In the genomic region with DNA sequence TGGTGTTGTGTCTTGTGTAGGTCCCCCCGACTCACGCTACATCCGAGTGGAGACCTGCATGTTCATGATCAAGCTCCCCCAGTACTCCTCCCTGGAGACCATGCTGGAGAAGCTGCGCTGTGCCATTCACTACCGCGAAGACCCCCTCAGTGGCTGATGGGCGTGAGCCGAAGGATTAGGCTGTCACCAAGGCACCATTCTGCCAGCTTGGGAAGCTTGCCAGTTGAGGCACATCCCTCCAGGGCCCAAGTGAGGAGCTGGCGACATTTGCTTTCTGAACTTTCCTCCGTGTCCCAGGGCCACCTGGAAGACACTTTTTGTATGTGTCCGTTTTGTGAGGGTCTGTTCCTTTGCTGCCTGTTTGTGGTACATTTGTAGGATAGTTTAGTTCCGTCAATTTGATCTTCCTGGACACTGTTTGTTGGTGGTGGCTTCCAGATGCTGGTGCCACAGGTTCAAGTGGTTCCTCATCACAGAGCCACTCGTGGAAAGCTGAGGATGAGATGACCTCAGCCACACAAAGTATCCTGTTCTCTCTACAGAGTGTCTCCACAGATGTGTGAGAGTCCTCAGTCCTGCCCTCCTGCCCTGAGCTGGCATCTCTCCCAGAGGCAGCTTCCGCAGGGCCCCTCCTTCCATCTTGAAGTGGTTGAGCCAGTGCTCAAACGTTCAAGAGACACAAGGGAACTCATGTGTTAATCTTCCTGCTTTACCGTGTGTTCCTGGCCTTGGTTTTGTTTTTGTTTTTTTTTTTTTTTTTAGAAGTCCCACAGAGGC, we compare ENCODE assay signal across 30 mouse cellular contexts. TPM values are rescaled to one million over a fixed set of nuclear protein-coding genes. Genes with fewer than 3 reads are reported as not detected.
DNase-seq lines count a peak whose midpoint lies in the region; ATAC-seq lines count a peak whose summit lies in the region.
"Had no signal": no experiment of that assay in that cellular context is flagged by ENCODE, and none has a peak within 500 bp of the region (broad histone marks: within the 10 kb centered on the region; RNA-seq: fewer than 3 reads in every experiment).

No protein-coding gene starts in this region.

- ATAC-seq in forebrain, embryonic 14.5 days, result no peak
- ATAC-seq in forebrain, embryonic 12.5 days (ENCODE audit: low FRiP score), result no peak
- ATAC-seq in midbrain, embryonic 11.5 days (ENCODE audit: low FRiP score), result no peak
- no peak for ATAC-seq in midbrain, embryonic 16.5 days
- peak; percentile 64 for ATAC-seq in lung, embryonic 16.5 days (ENCODE audit: low read depth)
- ATAC-seq: forebrain, embryonic 16.5 days; liver, embryonic 12.5 days had no signal

- H3K9me3 ChIP-seq in forebrain, embryonic 14.5 days (replicated peaks; ENCODE audit: control insufficient read depth, low read length), result no peaks in the 10 kb centered on the region
- H3K9me3 ChIP-seq in forebrain, embryonic 12.5 days, result no peaks in the 10 kb centered on the region
- H3K9me3 ChIP-seq in midbrain, embryonic 11.5 days (ENCODE audit: control insufficient read depth, low read length), result no peaks in the 10 kb centered on the region
- H3K9me3 ChIP-seq in midbrain, embryonic 16.5 days (replicated peaks; ENCODE audit: control insufficient read depth, low read length, poor library complexity, severe bottlenecking), result no peaks in the 10 kb centered on the region
- H3K9me3 ChIP-seq in lung, embryonic 16.5 days (ENCODE audit: control insufficient read depth, low read length), result no peaks in the 10 kb centered on the region
- H3K9me3 ChIP-seq: embryonic facial prominence, embryonic 15.5 days; G1E; heart, embryonic 13.5 days; hindbrain, embryonic 12.5 days; limb, embryonic 13.5 days; liver, embryonic 12.5 days; lung, embryonic 15.5 days; neural tube, embryonic 15.5 days had no signal

- no peaks in the 10 kb centered on the region for H3K27me3 ChIP-seq in forebrain, embryonic 14.5 days (replicated peaks; ENCODE audit: control insufficient read depth, insufficient read depth, low read length)
- H3K27me3 ChIP-seq in forebrain, embryonic 12.5 days, result no peaks in the 10 kb centered on the region
- H3K27me3 ChIP-seq in midbrain, embryonic 11.5 days (ENCODE audit: control insufficient read depth, insufficient read depth, low read length), result no peaks in the 10 kb centered on the region
- H3K27me3 ChIP-seq in midbrain, embryonic 16.5 days (ENCODE audit: control insufficient read depth, insufficient read depth, low read depth, low read length), result no peaks in the 10 kb centered on the region
- H3K27me3 ChIP-seq in lung, embryonic 16.5 days (ENCODE audit: control insufficient read depth, insufficient read depth, low read depth, low read length), result no peaks in the 10 kb centered on the region
- H3K27me3 ChIP-seq: CH12.LX; embryonic facial prominence, embryonic 15.5 days; heart, embryonic 13.5 days; hindbrain, embryonic 12.5 days; limb, embryonic 13.5 days; liver, embryonic 12.5 days; lung, embryonic 15.5 days; neural tube, embryonic 15.5 days had no signal

- no peak overlapping the region for H3K27ac ChIP-seq in forebrain, embryonic 14.5 days (ENCODE audit: low read depth, low read length)
- no peak overlapping the region for H3K27ac ChIP-seq in forebrain, embryonic 12.5 days
- H3K27ac ChIP-seq in midbrain, embryonic 11.5 days (ENCODE audit: low read depth, low read length), result no peak overlapping the region
- no peak overlapping the region for H3K27ac ChIP-seq in midbrain, embryonic 16.5 days (ENCODE audit: low read length)
- 0 out of 2 replicates have a peak overlapping the region, but pooled peaks have one; percentile 20 for H3K27ac ChIP-seq in lung, embryonic 16.5 days (ENCODE audit: low read length)
- H3K27ac ChIP-seq: embryonic facial prominence, embryonic 15.5 days; heart, embryonic 13.5 days; hindbrain, embryonic 12.5 days; layer of hippocampus, adult 2 months; limb, embryonic 13.5 days; liver, embryonic 12.5 days; lung, embryonic 15.5 days; neural tube, embryonic 15.5 days had no signal

- H3K4me2 ChIP-seq in forebrain, embryonic 14.5 days (ENCODE audit: low read length), result no peak overlapping the region
- no peak overlapping the region for H3K4me2 ChIP-seq in forebrain, embryonic 12.5 days
- no peak overlapping the region for H3K4me2 ChIP-seq in midbrain, embryonic 11.5 days
- no peak overlapping the region for H3K4me2 ChIP-seq in midbrain, embryonic 16.5 days (ENCODE audit: low read length)
- no peak overlapping the region for H3K4me2 ChIP-seq in lung, embryonic 16.5 days (ENCODE audit: low read depth, low read length)
- H3K4me2 ChIP-seq: embryonic facial prominence, embryonic 15.5 days; heart, embryonic 13.5 days; hindbrain, embryonic 12.5 days; limb, embryonic 13.5 days; liver, embryonic 12.5 days; lung, embryonic 15.5 days; neural tube, embryonic 15.5 days had no signal

- WGBS in forebrain, embryonic 14.5 days, result 78% methylated on average over 16 of the region's 16 CpGs
- 92% methylated on average over 16 of the region's 16 CpGs for WGBS in forebrain, embryonic 12.5 days
- WGBS in midbrain, embryonic 11.5 days, result 89% methylated on average over 16 of the region's 16 CpGs
- 72% methylated on average over 16 of the region's 16 CpGs for WGBS in midbrain, embryonic 16.5 days
- 67% methylated on average over 16 of the region's 16 CpGs for WGBS in lung, embryonic 16.5 days

- H3K4me1 ChIP-seq in forebrain, embryonic 14.5 days (ENCODE audit: control insufficient read depth, insufficient read depth, low read length), result no peaks in the 10 kb centered on the region
- H3K4me1 ChIP-seq in forebrain, embryonic 12.5 days, result no peaks in the 10 kb centered on the region
- H3K4me1 ChIP-seq in midbrain, embryonic 11.5 days (ENCODE audit: control insufficient read depth, insufficient read depth, low read length), result no peaks in the 10 kb centered on the region
- no peaks in the 10 kb centered on the region for H3K4me1 ChIP-seq in midbrain, embryonic 16.5 days (ENCODE audit: control insufficient read depth, insufficient read depth, low read length)
- H3K4me1 ChIP-seq in lung, embryonic 16.5 days (replicated peaks; ENCODE audit: control insufficient read depth, insufficient read depth, low read length), result no peaks in the 10 kb centered on the region
- H3K4me1 ChIP-seq: embryonic facial prominence, embryonic 15.5 days; hindbrain, embryonic 12.5 days; limb, embryonic 13.5 days; neural tube, embryonic 15.5 days had no signal

- peaks cover 83% of the 10 kb centered on the region for H3K36me3 ChIP-seq in forebrain, embryonic 14.5 days (ENCODE audit: control insufficient read depth, insufficient read depth, low read length)
- peaks cover 85% of the 10 kb centered on the region for H3K36me3 ChIP-seq in forebrain, embryonic 12.5 days (replicated peaks)
- H3K36me3 ChIP-seq in midbrain, embryonic 11.5 days (ENCODE audit: control insufficient read depth, insufficient read depth, low read length), result peaks cover 18% of the 10 kb centered on the region
- peaks cover 53% of the 10 kb centered on the region for H3K36me3 ChIP-seq in midbrain, embryonic 16.5 days (ENCODE audit: control insufficient read depth, insufficient read depth, low read length)
- H3K36me3 ChIP-seq in lung, embryonic 16.5 days (ENCODE audit: control insufficient read depth, insufficient read depth, low read length), result peaks cover 38% of the 10 kb centered on the region

- peak; percentile 30 for DNase-seq in forebrain, embryonic 14.5 days (ENCODE audit: low spot score)
- peak; percentile 62 for DNase-seq in midbrain, embryonic 11.5 days (ENCODE audit: low spot score, missing footprints)
- DNase-seq in lung, postnatal 4 days, result peak; percentile 44 to 63
- no peak for DNase-seq in adrenal gland, adult 18-20 months (ENCODE audit: low spot score in 2 of 2)
- DNase-seq: adrenal gland, postnatal 14 days; B cell, adult 2 months; cerebellum, postnatal 36 days; embryo, embryonic 11 days; gastrocnemius, postnatal 25 days; heart, adult 18-20 months; heart, postnatal 14 days; kidney, adult 18-20 months; layer of hippocampus, postnatal 36 days; right cerebral cortex, adult 18-20 months; thymus, adult 18-20 months; thymus, postnatal 36 days had no signal

- no peak overlapping the region for H3K9ac ChIP-seq in forebrain, embryonic 14.5 days (ENCODE audit: low read length)
- no peak overlapping the region for H3K9ac ChIP-seq in forebrain, embryonic 12.5 days
- no peak overlapping the region for H3K9ac ChIP-seq in midbrain, embryonic 11.5 days (ENCODE audit: low read length)
- no peak overlapping the region for H3K9ac ChIP-seq in midbrain, embryonic 16.5 days (ENCODE audit: low read depth, low read length)
- H3K9ac ChIP-seq in lung, embryonic 16.5 days (ENCODE audit: low read length), result no peak overlapping the region
- H3K9ac ChIP-seq: embryonic facial prominence, embryonic 15.5 days; heart, embryonic 13.5 days; hindbrain, embryonic 12.5 days; limb, embryonic 13.5 days; liver, embryonic 12.5 days; lung, embryonic 15.5 days; neural tube, embryonic 15.5 days had no signal

- H3K4me3 ChIP-seq in forebrain, embryonic 14.5 days (ENCODE audit: low read depth, low read length), result no peak overlapping the region
- H3K4me3 ChIP-seq in forebrain, embryonic 12.5 days (replicated peaks), result no peak overlapping the region
- H3K4me3 ChIP-seq in midbrain, embryonic 11.5 days (ENCODE audit: low read depth, low read length), result no peak overlapping the region
- no peak overlapping the region for H3K4me3 ChIP-seq in midbrain, embryonic 16.5 days (ENCODE audit: low read depth, low read length)
- no peak overlapping the region for H3K4me3 ChIP-seq in lung, embryonic 16.5 days (ENCODE audit: low read length)
- H3K4me3 ChIP-seq: embryonic facial prominence, embryonic 15.5 days; heart, embryonic 13.5 days; hindbrain, embryonic 12.5 days; layer of hippocampus, adult 2 months; limb, embryonic 13.5 days; liver, embryonic 12.5 days; lung, embryonic 15.5 days; neural tube, embryonic 15.5 days had no signal

RNA-seq across cellular contexts. Expression of a gene that starts 18.8 kb away (rescaled TPM):
- 129 and 140 TPM in 2 replicates for polyA plus RNA-seq in forebrain, embryonic 14.5 days (2014; fragmentation: Nextera tagmentation; extraction: Ambion mirVana)
- 103 and 109 TPM in 2 replicates for polyA plus RNA-seq in forebrain, embryonic 12.5 days (2016; fragmentation: Nextera tagmentation; extraction: Ambion mirVana)
- 84.0 and 87.5 TPM in 2 replicates for polyA plus RNA-seq in midbrain, embryonic 11.5 days (2014; fragmentation: Nextera tagmentation; extraction: Ambion mirVana)
- 135 and 140 TPM in 2 replicates for polyA plus RNA-seq in midbrain, embryonic 16.5 days (2015; fragmentation: Nextera tagmentation; extraction: Ambion mirVana)
- 85.9 and 90.7 TPM in 2 replicates for polyA plus RNA-seq in lung, embryonic 16.5 days (2015; fragmentation: Nextera tagmentation; extraction: Ambion mirVana)
- total RNA-seq in adrenal gland, adult 18-20 months (2021), result 10 to 100 TPM; 41.6 to 49.4 TPM

RNA-seq across cellular contexts. Expression of a gene that starts 31.1 kb away (rescaled TPM):
- 54.7 and 61.9 TPM in 2 replicates for polyA plus RNA-seq in forebrain, embryonic 14.5 days (2014; fragmentation: Nextera tagmentation; extraction: Ambion mirVana)
- 49.3 and 51.4 TPM in 2 replicates for polyA plus RNA-seq in forebrain, embryonic 12.5 days (2016; fragmentation: Nextera tagmentation; extraction: Ambion mirVana)
- polyA plus RNA-seq in midbrain, embryonic 11.5 days (2014; fragmentation: Nextera tagmentation; extraction: Ambion mirVana), result 46.9 and 51.7 TPM in 2 replicates
- 54.0 and 55.0 TPM in 2 replicates for polyA plus RNA-seq in midbrain, embryonic 16.5 days (2015; fragmentation: Nextera tagmentation; extraction: Ambion mirVana)
- 35.1 and 35.9 TPM in 2 replicates for polyA plus RNA-seq in lung, embryonic 16.5 days (2015; fragmentation: Nextera tagmentation; extraction: Ambion mirVana)
- 10 to 100 TPM; 38.8 to 40.4 TPM for total RNA-seq in adrenal gland, adult 18-20 months (2021)

Comparison
In these comparisons a context has a peak if more than half of its experiments do, and no peak if none do; other contexts are left out.
1. DNase-seq: peak in forebrain, embryonic 14.5 days (single experiment), midbrain, embryonic 11.5 days (single experiment) and lung, postnatal 4 days (2 of 2); none in adrenal gland, adult 18-20 months (0 of 2).